Mouse (Mus musculus): ENCODE results near the gene Trim26.

DNA sequence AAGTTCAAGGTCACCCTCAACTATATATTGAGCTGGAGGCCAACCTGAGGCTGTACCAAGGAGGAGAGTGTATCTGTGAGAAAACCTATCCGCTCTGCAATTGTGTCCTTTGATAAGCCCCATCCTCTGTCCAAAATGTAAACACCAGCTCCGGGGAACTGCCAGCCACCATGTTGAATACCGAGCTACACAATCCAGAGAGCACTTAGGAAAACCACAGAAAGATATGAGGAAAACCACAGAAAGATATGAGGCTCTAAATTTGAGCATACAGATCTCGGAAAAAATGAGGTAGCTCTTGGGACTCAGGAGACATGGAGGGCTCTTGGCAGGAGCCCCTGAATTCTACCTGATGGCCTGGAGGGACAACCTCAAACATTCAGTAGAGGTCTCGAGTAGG lies 56.5 kb downstream of the Trim26 start:
- TF ChIP-seq CHD2 (IDR thresholded peaks at IDR 0.05; ENCODE audit: low read depth, low read length) (no peak), ZC3H11A (IDR thresholded peaks at IDR 0.05; ENCODE audit: borderline replicate concordance, low read depth, low read length) (no peak)
